Mouse (Mus musculus) left cerebral cortex, postnatal 14 days (tissue): ENCODE data around the gene Dock9. TPM values are rescaled to one million over a fixed set of nuclear protein-coding genes. Genes with fewer than 3 reads are reported as not detected.
A peak's percentile ranks its signal among the peaks of the same experiment; 100 is the strongest.

Source experiments
- DNase-seq, 2 experiments: peaks; one replicate each; pipeline ENCODE4 v3.0.0; 2021 to 2022; ENCODE audit warnings: low spot score in 2 of 2, mixed read lengths in 1 of 2
- intact Hi-C: fragments of 180-260 bp; cut with DNase I; formaldehyde crosslinking; loops from one replicate; pipeline ENCODE4 v1.15.1; 2025
- total RNA-seq, 2 experiments: library from RNA; stranded (reverse); gene quantifications; 2 replicates each; pipeline ENCODE4 v1.2.3; 2021

The Dock9 gene
- total RNA-seq, 2 experiments from 2014 or later = 136 to 148 TPM

DNA sequence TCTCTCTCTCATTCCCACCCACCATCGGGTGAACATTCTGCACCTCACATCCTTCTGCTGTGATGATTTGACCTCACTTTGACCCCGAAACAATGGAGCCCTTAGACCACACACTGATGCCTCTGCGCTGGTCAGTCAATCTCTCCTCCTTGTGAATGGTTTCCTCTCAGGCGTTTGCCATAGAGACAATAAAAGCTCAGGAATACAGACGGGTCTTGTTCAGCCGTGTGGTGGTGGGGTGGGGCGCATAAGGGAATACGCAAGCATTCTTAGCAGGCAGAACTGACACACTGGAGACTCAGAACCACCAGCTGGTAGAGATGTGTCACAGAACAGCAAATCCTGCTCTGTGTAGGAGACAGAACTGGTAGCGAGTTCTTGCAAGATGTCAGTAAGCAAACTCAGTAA is 230.8 kb downstream of the Dock9 start:
- DNase-seq = peak; percentile 62 to 87
- intact Hi-C loops = no loop called here

GRCm38 (mm10) chr14:121565930-121566329 is 231.7 kb downstream of the Dock9 start:
- intact Hi-C loops = no loop called here

DNA sequence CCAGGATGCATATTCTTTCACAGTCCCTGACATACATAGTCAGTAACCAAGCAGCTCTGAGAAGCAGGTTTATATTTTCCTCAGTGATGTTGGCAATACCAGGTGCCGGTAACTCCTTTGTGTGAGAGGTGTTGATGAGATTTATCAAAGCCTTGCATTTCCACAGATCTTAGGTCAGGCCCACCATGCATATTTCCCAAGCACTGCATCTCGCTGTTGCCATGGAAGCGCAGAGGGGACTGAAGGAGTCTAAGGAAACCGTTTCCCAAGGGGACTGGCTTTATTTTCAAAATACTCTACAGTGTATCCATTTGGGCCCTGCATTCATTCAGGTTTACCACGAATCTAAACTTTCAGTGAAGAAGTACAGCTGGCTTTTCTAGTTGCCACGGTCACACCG is 233.0 kb downstream of the Dock9 start:
- no peak for DNase-seq
- intact Hi-C loops = no loop called here

More at GRCm38 (mm10) chr14:121565930-121566329, 231.7 kb downstream of the Dock9 start:
- DNase-seq = no peak

DNA sequence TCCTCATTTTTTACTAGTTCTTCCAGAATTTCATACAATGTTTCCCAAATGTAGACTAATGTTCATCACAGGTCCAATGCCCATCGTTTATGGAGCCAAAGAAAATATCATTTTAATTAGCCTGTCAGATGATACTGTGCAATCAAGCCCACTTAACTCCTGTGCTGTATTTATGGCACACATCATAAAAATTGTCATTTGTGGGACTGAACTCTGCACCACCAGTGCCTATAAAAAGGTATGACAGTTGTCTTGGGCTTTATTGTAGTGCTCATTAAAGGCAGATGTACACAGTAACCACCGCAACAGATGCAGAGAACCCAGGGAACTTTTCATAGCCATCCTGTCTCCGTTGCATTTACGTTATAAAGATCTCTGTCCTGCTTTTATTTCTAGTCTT is 233.7 kb downstream of the Dock9 start:
- intact Hi-C loops = no loop called here
- DNase-seq = no peak

- intact Hi-C loops = no loop called here
- DNase-seq = no peak
Measured at GRCm38 (mm10) chr14:121559026-121559425, 238.6 kb downstream of the Dock9 start.

DNA sequence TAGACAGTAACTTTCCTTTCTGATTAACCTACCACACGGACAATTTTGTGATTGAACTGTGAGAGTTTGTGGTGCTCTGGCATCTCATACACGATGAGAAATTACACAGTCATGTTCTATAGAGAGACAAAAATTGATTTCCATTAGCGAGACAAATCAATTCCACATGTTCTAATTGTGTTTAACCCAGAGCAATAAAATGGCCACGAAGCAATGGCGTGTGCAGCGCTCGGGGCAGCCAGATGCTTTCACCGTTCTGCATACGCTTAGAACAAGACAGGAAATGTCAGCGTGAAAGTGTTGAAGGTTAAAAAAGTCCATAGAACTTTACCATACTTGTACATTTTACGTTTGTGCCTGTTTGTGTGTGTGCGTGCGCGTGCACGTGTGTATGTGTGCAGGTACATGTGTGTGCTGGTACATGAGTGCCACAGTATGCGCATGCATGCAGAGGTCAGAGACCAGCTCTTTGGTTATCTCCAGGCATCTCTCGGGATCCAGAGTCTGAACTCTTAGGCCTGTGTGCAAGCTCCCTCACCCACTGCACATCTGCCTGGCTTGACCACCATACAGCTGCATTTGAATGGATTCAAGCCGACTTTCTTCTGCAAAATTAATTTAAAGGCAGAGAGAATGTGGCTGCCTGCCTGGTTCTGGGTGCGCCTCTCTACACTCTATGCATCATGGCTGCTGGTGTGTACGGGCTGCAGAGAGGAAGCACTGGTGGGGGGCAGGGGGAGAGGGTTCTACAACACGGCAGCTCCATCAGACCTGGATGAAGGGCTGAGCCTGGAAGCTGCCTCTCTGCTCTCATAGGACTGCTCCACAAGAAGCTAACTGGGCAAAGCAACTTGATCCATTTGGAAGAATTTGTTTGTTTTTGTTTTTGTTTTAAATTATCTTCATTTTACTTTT is 241.0 kb downstream of the Dock9 start:
- intact Hi-C loops = no loop called here
- DNase-seq = no peak

DNA sequence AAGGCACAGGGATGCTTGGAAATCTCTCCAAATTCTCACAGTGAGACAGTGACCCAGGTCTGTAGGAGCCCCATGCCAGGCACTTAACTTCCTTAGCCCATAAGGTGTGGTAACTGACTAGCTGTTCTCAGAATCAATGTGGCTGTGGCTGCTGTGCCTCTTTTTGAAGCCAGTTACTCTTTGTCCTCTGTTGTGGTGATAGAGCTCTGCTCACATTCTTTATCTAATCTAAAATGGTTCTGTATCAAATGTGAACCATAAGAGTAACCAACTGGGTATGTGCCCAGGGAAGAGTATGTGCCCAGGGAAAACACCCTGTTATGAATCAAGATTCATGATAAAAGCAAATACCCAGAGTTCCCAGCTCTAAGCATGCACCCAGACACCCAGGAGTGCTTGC is 243.9 kb downstream of the Dock9 start:
- DNase-seq = no peak
- intact Hi-C loops = no loop called here

GRCm38 (mm10) chr14:121552586-121552985 is 245.1 kb downstream of the Dock9 start:
- no peak for DNase-seq
- intact Hi-C loops = no loop called here

DNA sequence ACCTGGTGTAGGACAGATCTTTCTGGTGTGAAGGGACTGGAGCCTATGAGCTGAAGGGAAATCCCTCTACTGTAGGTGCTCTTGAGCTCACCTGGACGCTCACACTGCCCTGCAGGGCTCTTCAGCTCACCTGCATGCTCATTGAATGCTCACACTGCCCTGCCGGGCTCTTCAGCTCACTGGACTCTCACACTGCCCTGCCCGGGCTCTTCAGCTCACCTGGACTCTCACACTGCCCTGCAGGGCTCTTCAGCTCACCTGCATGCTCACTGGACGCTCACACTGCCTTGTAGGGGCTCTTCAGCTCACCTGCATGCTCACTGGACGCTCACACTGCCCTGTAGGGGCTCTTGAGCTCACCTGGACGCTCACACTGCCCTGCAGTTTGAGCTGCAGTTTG is 247.8 kb downstream of the Dock9 start:
- no peak for DNase-seq
- intact Hi-C loops = no loop called here

- intact Hi-C loops = no loop called here
- no peak for DNase-seq
Measured at GRCm38 (mm10) chr14:121547745-121548144, 249.9 kb downstream of the Dock9 start.

- no peak for DNase-seq
- intact Hi-C loops = no loop called here
Measured at GRCm38 (mm10) chr14:121546621-121547020, 251.0 kb downstream of the Dock9 start.

GRCm38 (mm10) chr14:121545551-121546331 is 251.9 kb downstream of the Dock9 start:
- intact Hi-C loops = no loop called here
- DNase-seq = no peak

DNA sequence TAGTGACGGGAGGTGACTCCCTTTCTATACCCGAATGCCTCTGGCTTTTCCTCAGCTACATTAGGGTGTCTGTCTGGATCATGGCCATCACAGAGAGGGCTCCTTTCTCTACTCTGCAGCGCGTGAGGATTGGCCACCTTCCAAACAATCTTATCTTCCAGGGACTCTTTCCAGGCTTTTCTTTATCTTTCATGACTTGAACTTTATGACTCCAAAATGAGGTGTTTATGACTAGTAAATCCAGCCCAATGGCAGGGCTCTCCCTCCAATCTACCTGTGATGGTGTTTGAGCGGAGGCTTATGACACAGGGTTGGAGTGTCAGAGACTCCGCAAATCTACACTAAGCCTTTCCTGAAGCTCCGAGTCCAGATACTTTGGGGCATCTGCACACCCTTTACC is 256.4 kb downstream of the Dock9 start:
- intact Hi-C loops = no loop called here

GRCm38 (mm10) chr14:121534501-121534900 is 263.1 kb downstream of the Dock9 start:
- intact Hi-C loops = no loop called here
- no peak for DNase-seq

More for the DNA sequence above, 256.4 kb downstream of the Dock9 start:
- DNase-seq = no peak

DNA sequence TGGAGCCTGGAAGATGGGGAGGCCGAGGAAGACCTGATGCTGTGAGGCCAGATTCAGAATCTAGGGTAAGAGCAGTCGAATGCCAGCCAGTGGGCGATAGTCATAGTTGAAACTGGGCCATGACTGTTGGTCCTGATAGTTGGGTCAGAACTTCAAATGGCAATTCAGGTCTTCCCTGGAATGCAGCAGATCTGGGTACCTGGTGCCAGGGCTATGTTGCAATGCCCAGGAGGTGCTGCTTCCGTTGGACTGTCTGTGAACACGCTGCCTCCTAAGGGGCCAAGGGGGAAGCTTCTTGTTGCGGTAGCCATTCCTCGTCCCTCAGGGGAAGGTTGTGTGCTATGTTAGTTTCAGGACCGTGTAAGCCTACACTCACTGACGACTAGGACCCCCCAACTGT is 266.8 kb downstream of the Dock9 start:
- no peak for DNase-seq
- intact Hi-C loops = no loop called here

- intact Hi-C loops = no loop called here
- no peak for DNase-seq
Measured at GRCm38 (mm10) chr14:121527883-121528282, 269.8 kb downstream of the Dock9 start.

- intact Hi-C loops = no loop called here
- DNase-seq = no peak
Measured at GRCm38 (mm10) chr14:121527201-121527600, 270.4 kb downstream of the Dock9 start.

- intact Hi-C loops = no loop called here
- DNase-seq = no peak
Measured at GRCm38 (mm10) chr14:121521709-121522108, 275.9 kb downstream of the Dock9 start.

DNA sequence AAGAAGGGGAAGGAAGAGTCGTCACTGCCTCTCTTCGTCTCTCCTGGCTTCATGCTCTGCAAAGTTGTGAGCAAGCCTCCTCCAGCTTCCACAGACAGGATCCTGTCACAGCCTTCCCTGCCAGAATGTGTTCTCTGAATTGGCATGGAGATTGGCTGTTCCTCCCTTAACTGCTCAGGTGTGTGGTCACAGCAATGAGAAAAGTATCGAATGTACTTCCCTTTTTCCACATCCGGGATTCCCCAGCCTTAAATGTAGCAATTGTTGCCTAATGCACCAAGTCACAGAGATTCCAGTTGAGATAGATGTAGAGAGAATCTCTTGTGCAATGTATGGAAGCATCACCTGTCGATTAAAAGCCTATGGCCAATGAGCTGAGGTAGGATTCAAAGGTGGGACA is 280.8 kb downstream of the Dock9 start:
- DNase-seq = no peak
- intact Hi-C loops = no loop called here

- no peak for DNase-seq
- intact Hi-C loops = no loop called here
Measured at GRCm38 (mm10) chr14:121508929-121509328, 288.7 kb downstream of the Dock9 start.

GRCm38 (mm10) chr14:121506336-121506735 is 291.3 kb downstream of the Dock9 start:
- intact Hi-C loops = no loop called here
- no peak for DNase-seq
